Mouse (Mus musculus) bone marrow, adult 2 months (tissue): ENCODE data around the gene Srsf4.

ENCODE experiments used
- CTCF ChIP-seq: fragments of 200-500 bp; IDR thresholded peaks from 2 replicates; pipeline ENCODE4 v1.5.1; 2011; ENCODE audit warnings: low read length, control low read depth; ENCODE audit not compliant: control insufficient read depth, insufficient read depth
- POLR2A ChIP-seq: fragments of 200-500 bp; IDR thresholded peaks from 2 replicates; pipeline ENCODE4 v1.6.1; 2011; ENCODE audit warnings: low read depth, mild to moderate bottlenecking, control low read depth, low read length, borderline replicate concordance; ENCODE audit not compliant: control insufficient read depth

DNA sequence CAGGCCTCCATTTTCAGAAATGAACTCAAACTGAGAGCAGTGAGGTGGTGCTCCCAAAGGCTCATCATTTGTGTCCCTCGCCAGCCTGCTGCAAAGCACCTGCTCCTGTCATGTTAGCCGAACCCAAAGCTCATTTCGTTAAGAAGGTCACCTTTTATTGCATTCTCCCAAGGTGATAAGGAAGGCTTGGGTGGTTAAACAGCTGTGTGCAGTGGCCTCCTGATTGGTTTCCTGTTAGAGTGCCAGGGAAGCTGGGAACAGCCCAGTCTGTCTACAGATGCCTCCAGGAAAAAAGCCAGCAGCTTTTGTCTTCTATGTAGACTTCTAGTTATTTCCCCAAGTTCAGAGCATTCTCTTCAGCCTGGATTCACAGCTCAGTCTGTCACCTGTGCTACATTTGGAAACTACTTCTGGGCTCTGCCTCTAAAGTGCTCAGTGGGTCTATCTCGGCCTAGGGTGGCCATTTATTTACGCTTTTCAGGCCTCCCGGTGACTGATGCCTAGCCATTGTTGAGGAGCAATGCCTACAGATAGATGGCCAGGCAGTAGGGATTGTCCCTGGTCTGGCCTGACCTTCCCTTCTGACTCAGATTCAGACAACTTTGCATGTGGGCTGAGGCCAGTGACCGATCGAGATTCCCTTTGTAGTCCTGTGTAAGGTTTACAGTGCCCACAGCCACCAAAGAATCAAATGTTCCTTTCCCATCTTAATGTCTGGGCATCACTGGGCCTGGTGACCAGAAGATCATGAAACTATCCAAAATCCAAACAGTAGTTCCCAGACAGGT lies 27.2 kb upstream of the Srsf4 start:
- TF ChIP-seq CTCF = no peak
- TF ChIP-seq POLR2A = no peak
